Mouse (Mus musculus): ENCODE results near the gene Lpcat1. TPM values are rescaled to one million over a fixed set of nuclear protein-coding genes. Genes with fewer than 3 reads are reported as not detected.

The Lpcat1 gene
- polyA plus RNA-seq, 1 experiment from 2014 or later: 68.4 TPM

GRCm38 (mm10) chr13:73469257-73469967, 2.4 kb downstream of the Lpcat1 start:
- Histone ChIP-seq H3K4me3 (0 out of 2 replicates have a peak overlapping the region, but pooled peaks have one; percentile 83), H3K27me3 (no peaks in the 10 kb centered on the region), H3K9me3 (replicated peaks) (no peaks in the 10 kb centered on the region), H3K36me3 (0 out of 2 replicates have a peak, but pooled peaks cover 2% of the 10 kb centered on the region), H3K4me1 (peaks cover 24% of the 10 kb centered on the region), H3K27ac (no peak overlapping the region), H3K4me2 (replicated peaks) (0 out of 2 replicates have a peak overlapping the region, but pooled peaks have one; percentile 78), H3K9ac (no peak overlapping the region; the same call in 1 of the 2 replicates)
- no peak for ATAC-seq (ENCODE audit: low FRiP score)
- WGBS: 72% methylated on average over 9 of the region's 9 CpGs

- H3K4me1 ChIP-seq: peaks cover 27% of the 10 kb centered on the region
- no peak overlapping the region for H3K4me2 ChIP-seq (replicated peaks)
- H3K27me3 ChIP-seq: no peaks in the 10 kb centered on the region
- H3K9me3 ChIP-seq (replicated peaks): no peaks in the 10 kb centered on the region
- no peak overlapping the region for H3K9ac ChIP-seq
- WGBS: 81% methylated on average over 3 of the region's 3 CpGs
- H3K27ac ChIP-seq: no peak overlapping the region
- ATAC-seq (ENCODE audit: low FRiP score): no peak
- H3K4me3 ChIP-seq: no peak overlapping the region
- 0 out of 2 replicates have a peak, but pooled peaks cover 4% of the 10 kb centered on the region for H3K36me3 ChIP-seq
These were observed 5.5 kb downstream of the Lpcat1 start for GRCm38 (mm10) chr13:73472481-73472880.

- 98% methylated on average over 2 of the region's 2 CpGs for WGBS
These were observed 6.7 kb downstream of the Lpcat1 start for GRCm38 (mm10) chr13:73473746-73474145.

GRCm38 (mm10) chr13:73474163-73474562, 7.2 kb downstream of the Lpcat1 start:
- H3K27me3 ChIP-seq: no peaks in the 10 kb centered on the region
- H3K9me3 ChIP-seq (replicated peaks): no peaks in the 10 kb centered on the region
- no peak for ATAC-seq (ENCODE audit: low FRiP score)
- H3K36me3 ChIP-seq: 0 out of 2 replicates have a peak, but pooled peaks cover 4% of the 10 kb centered on the region
- H3K27ac ChIP-seq: no peak overlapping the region
- H3K9ac ChIP-seq: no peak overlapping the region
- no peak overlapping the region for H3K4me2 ChIP-seq (replicated peaks)
- WGBS: 86% methylated on average over 6 of the region's 6 CpGs
- no peak overlapping the region for H3K4me3 ChIP-seq
- peaks cover 17% of the 10 kb centered on the region for H3K4me1 ChIP-seq

More at GRCm38 (mm10) chr13:73473746-73474145, 6.7 kb downstream of the Lpcat1 start:
- Histone ChIP-seq H3K4me3 (no peak overlapping the region), H3K9ac (no peak overlapping the region), H3K36me3 (0 out of 2 replicates have a peak, but pooled peaks cover 4% of the 10 kb centered on the region), H3K27ac (no peak overlapping the region), H3K27me3 (no peaks in the 10 kb centered on the region), H3K4me1 (peaks cover 22% of the 10 kb centered on the region), H3K4me2 (replicated peaks) (no peak overlapping the region), H3K9me3 (replicated peaks) (no peaks in the 10 kb centered on the region)
- no peak for ATAC-seq (ENCODE audit: low FRiP score)

- H3K4me2 ChIP-seq (replicated peaks): no peak overlapping the region
- H3K9ac ChIP-seq: no peak overlapping the region
- H3K9me3 ChIP-seq (replicated peaks): no peaks in the 10 kb centered on the region
- no peak for ATAC-seq (ENCODE audit: low FRiP score)
- H3K4me1 ChIP-seq: peaks cover 9% of the 10 kb centered on the region; the same call in 1 of the 2 replicates
- H3K4me3 ChIP-seq: no peak overlapping the region
- 92% methylated on average over 12 of the region's 12 CpGs for WGBS
- no peak overlapping the region for H3K27ac ChIP-seq
- H3K36me3 ChIP-seq: 0 out of 2 replicates have a peak, but pooled peaks cover 4% of the 10 kb centered on the region
- H3K27me3 ChIP-seq: no peaks in the 10 kb centered on the region
These were observed 8.3 kb downstream of the Lpcat1 start for GRCm38 (mm10) chr13:73475058-73475980.

- no peak overlapping the region for H3K27ac ChIP-seq
- no peak for ATAC-seq (ENCODE audit: low FRiP score)
- H3K4me1 ChIP-seq: peaks cover 7% of the 10 kb centered on the region; the same call in 1 of the 2 replicates
- 91% methylated on average over 5 of the region's 5 CpGs for WGBS
- 0 out of 2 replicates have a peak, but pooled peaks cover 4% of the 10 kb centered on the region for H3K36me3 ChIP-seq
- H3K4me3 ChIP-seq: no peak overlapping the region
- no peaks in the 10 kb centered on the region for H3K9me3 ChIP-seq (replicated peaks)
- no peaks in the 10 kb centered on the region for H3K27me3 ChIP-seq
- no peak overlapping the region for H3K4me2 ChIP-seq (replicated peaks)
- H3K9ac ChIP-seq: no peak overlapping the region
These were observed 9.3 kb downstream of the Lpcat1 start for GRCm38 (mm10) chr13:73476259-73476658.

- Histone ChIP-seq H3K36me3 (0 out of 2 replicates have a peak, but pooled peaks cover 4% of the 10 kb centered on the region), H3K9me3 (replicated peaks) (no peaks in the 10 kb centered on the region), H3K9ac (no peak overlapping the region), H3K4me1 (peaks cover 7% of the 10 kb centered on the region; the same call in 1 of the 2 replicates), H3K4me3 (no peak overlapping the region), H3K4me2 (replicated peaks) (no peak overlapping the region), H3K27ac (no peak overlapping the region), H3K27me3 (no peaks in the 10 kb centered on the region)
- 92% methylated on average over 8 of the region's 8 CpGs for WGBS
- ATAC-seq (ENCODE audit: low FRiP score): no peak
These were observed 9.8 kb downstream of the Lpcat1 start for GRCm38 (mm10) chr13:73476796-73477195.

GRCm38 (mm10) chr13:73477841-73478240, 10.8 kb downstream of the Lpcat1 start:
- Histone ChIP-seq H3K27ac (no peak overlapping the region), H3K9me3 (replicated peaks) (no peaks in the 10 kb centered on the region), H3K4me3 (no peak overlapping the region), H3K9ac (no peak overlapping the region), H3K27me3 (no peaks in the 10 kb centered on the region), H3K4me2 (replicated peaks) (no peak overlapping the region), H3K4me1 (peaks cover 7% of the 10 kb centered on the region; the same call in 1 of the 2 replicates), H3K36me3 (0 out of 2 replicates have a peak, but pooled peaks cover 4% of the 10 kb centered on the region)
- no peak for ATAC-seq (ENCODE audit: low FRiP score)
- 83% methylated on average over 2 of the region's 2 CpGs for WGBS

- Histone ChIP-seq H3K9me3 (replicated peaks) (peaks cover 9% of the 10 kb centered on the region; the same call in 1 of the 2 replicates), H3K4me3 (no peak overlapping the region), H3K4me2 (replicated peaks) (no peak overlapping the region), H3K36me3 (peaks cover 23% of the 10 kb centered on the region), H3K9ac (no peak overlapping the region), H3K27me3 (no peaks in the 10 kb centered on the region), H3K4me1 (peaks cover 4% of the 10 kb centered on the region; the same call in 1 of the 2 replicates), H3K27ac (no peak overlapping the region)
- no peak for ATAC-seq (ENCODE audit: low FRiP score)
- WGBS: 85% methylated on average over 7 of the region's 7 CpGs
These were observed 15.5 kb downstream of the Lpcat1 start for GRCm38 (mm10) chr13:73482476-73482875.

GRCm38 (mm10) chr13:73483331-73483730, 16.3 kb downstream of the Lpcat1 start:
- H3K4me3 ChIP-seq: no peak overlapping the region
- WGBS: 98% methylated on average over 6 of the region's 6 CpGs
- no peaks in the 10 kb centered on the region; the same call in 1 of the 2 replicates for H3K4me1 ChIP-seq
- no peak overlapping the region for H3K4me2 ChIP-seq (replicated peaks)
- H3K27me3 ChIP-seq: no peaks in the 10 kb centered on the region
- H3K27ac ChIP-seq: no peak overlapping the region
- ATAC-seq (ENCODE audit: low FRiP score): no peak
- H3K9me3 ChIP-seq (replicated peaks): peaks cover 9% of the 10 kb centered on the region; the same call in 1 of the 2 replicates
- H3K36me3 ChIP-seq: peaks cover 24% of the 10 kb centered on the region
- no peak overlapping the region for H3K9ac ChIP-seq

- H3K4me3 ChIP-seq: no peak overlapping the region
- WGBS: 86% methylated on average over 5 of the region's 5 CpGs
- H3K4me2 ChIP-seq (replicated peaks): no peak overlapping the region
- peaks cover 31% of the 10 kb centered on the region for H3K36me3 ChIP-seq
- H3K9ac ChIP-seq: no peak overlapping the region
- no peak overlapping the region for H3K27ac ChIP-seq
- H3K9me3 ChIP-seq (replicated peaks): peaks cover 9% of the 10 kb centered on the region; the same call in 1 of the 2 replicates
- no peak for ATAC-seq (ENCODE audit: low FRiP score)
- no peaks in the 10 kb centered on the region for H3K27me3 ChIP-seq
- H3K4me1 ChIP-seq: no peaks in the 10 kb centered on the region
These were observed 17.2 kb downstream of the Lpcat1 start for GRCm38 (mm10) chr13:73484171-73484570.

- H3K4me2 ChIP-seq (replicated peaks): no peak overlapping the region
- H3K36me3 ChIP-seq: peaks cover 64% of the 10 kb centered on the region
- ATAC-seq (ENCODE audit: low FRiP score): no peak
- 55% methylated on average over 3 of the region's 3 CpGs for WGBS
- peaks cover 9% of the 10 kb centered on the region; the same call in 1 of the 2 replicates for H3K9me3 ChIP-seq (replicated peaks)
- no peak overlapping the region for H3K4me3 ChIP-seq
- H3K4me1 ChIP-seq: no peaks in the 10 kb centered on the region
- H3K9ac ChIP-seq: no peak overlapping the region
- H3K27ac ChIP-seq: no peak overlapping the region
- no peaks in the 10 kb centered on the region for H3K27me3 ChIP-seq
These were observed 21.1 kb downstream of the Lpcat1 start for GRCm38 (mm10) chr13:73488105-73488504.
